Mouse (Mus musculus) bone marrow macrophage, adult 2 months (primary cell): ENCODE measurements around the gene Ralb.

Source experiments
- CTCF ChIP-seq: IDR thresholded peaks from 2 replicates; pipeline ENCODE4 v1.5.1; 2012; ENCODE audit warnings: low read depth, mild to moderate bottlenecking, low read length, moderate library complexity
- POLR2A ChIP-seq: IDR thresholded peaks from 2 replicates; pipeline ENCODE4 v1.6.1; 2012; ENCODE audit warnings: mild to moderate bottlenecking, low read depth, low read length, borderline replicate concordance

GRCm38 (mm10) chr1:119423510-119423909, 81.1 kb downstream of the Ralb start:
- TF ChIP-seq CTCF (no peak), POLR2A (no peak)
